Mouse (Mus musculus) heart, embryonic 11.5 days (tissue): ENCODE data around the gene Fbxl13. TPM values are rescaled to one million over a fixed set of nuclear protein-coding genes. Genes with fewer than 3 reads are reported as not detected.

Experiments used
- ATAC-seq: fragments of 200-750 bp; cut with Nextera tagmentation; replicated peaks from 2 replicates; pipeline ENCODE4 v1.8.0; 2017; ENCODE audit warnings: moderate library complexity; ENCODE audit not compliant: insufficient number of reproducible peaks, low FRiP score, low TSS enrichment
- H3K27ac ChIP-seq: fragments of 300-500 bp; sonication (generic); 2 replicates; pipeline ENCODE4 v1.5.1; 2014; ENCODE audit warnings: mild to moderate bottlenecking, low read depth, low read length
- H3K27me3 ChIP-seq: fragments of 300-500 bp; sonication (generic); 2 replicates; pipeline ENCODE4 v1.6.1; 2014; ENCODE audit warnings: mild to moderate bottlenecking, low read length, mixed read lengths; ENCODE audit not compliant: control insufficient read depth, insufficient read depth
- H3K36me3 ChIP-seq: fragments of 300-500 bp; sonication (generic); 2 replicates; pipeline ENCODE4 v1.6.1; 2014; ENCODE audit warnings: mild to moderate bottlenecking, low read length, moderate library complexity, mixed read lengths; ENCODE audit not compliant: control insufficient read depth, insufficient read depth
- H3K4me1 ChIP-seq: fragments of 300-500 bp; sonication (generic); 2 replicates; pipeline ENCODE4 v1.6.1; 2014; ENCODE audit warnings: low read length; ENCODE audit not compliant: control insufficient read depth, insufficient read depth
- H3K4me2 ChIP-seq: fragments of 300-500 bp; sonication (generic); 2 replicates; pipeline ENCODE4 v1.6.1; 2014; ENCODE audit warnings: mild to moderate bottlenecking, moderate library complexity
- H3K4me3 ChIP-seq: fragments of 300-500 bp; sonication (generic); 2 replicates; pipeline ENCODE4 v1.5.1; 2014; ENCODE audit warnings: low read depth, low read length
- H3K9ac ChIP-seq: fragments of 300-500 bp; sonication (generic); 2 replicates; pipeline ENCODE4 v1.6.1; 2014; ENCODE audit warnings: mild to moderate bottlenecking, low read depth, low read length, moderate library complexity
- H3K9me3 ChIP-seq: fragments of 300-500 bp; sonication (generic); replicated peaks from 2 replicates; pipeline ENCODE4 v1.6.1; 2016; ENCODE audit warnings: low read length; ENCODE audit not compliant: control insufficient read depth
- WGBS: fragments of 180-500 bp; shearing (Covaris S2); extraction: QIAGEN DNeasy Blood & Tissue Kit; methylation state at CpG from one replicate; pipeline ENCODE4 v1.1.7; 2014; ENCODE audit not compliant: insufficient replicate concordance; 5-methylcytosine and 5-hydroxymethylcytosine counted together
- polyA plus RNA-seq: library from polyadenylated mRNA; unstranded; fragments of >200 nt; fragmentation: Nextera tagmentation; extraction: Ambion mirVana; gene quantifications from 2 replicates; pipeline ENCODE4 v1.2.1, GENCODE M21; 2014

Gene Fbxl13
- polyA plus RNA-seq, 1 experiment from 2014 or later: 0.06 TPM

DNA sequence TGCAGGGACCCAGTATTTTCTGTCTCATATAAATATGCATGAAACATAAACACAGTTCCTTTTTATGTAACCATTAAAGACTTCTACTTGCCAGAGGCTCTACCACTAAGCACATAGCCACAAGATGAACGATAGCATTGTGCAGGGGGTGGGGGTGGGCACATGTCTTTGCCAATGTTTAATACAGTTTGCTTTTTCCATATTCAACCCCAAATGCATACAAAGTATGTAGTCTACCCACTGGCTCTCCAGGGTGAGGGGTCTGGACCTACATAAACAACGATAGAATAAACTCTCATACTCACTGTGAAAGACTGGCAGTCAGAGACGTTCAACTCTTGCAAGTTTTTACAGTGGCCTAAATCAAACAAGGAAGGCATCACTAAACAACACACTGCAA is 88.9 kb downstream of the Fbxl13 start:
- no peaks in the 10 kb centered on the region for H3K36me3 ChIP-seq
- no peak for ATAC-seq
- no peak overlapping the region for H3K9ac ChIP-seq
- no peaks in the 10 kb centered on the region for H3K9me3 ChIP-seq
- H3K4me2 ChIP-seq: no peak overlapping the region
- H3K4me3 ChIP-seq: no peak overlapping the region
- H3K27me3 ChIP-seq: no peaks in the 10 kb centered on the region
- WGBS: 77% methylated on average over 3 of the region's 3 CpGs
- 0 out of 2 replicates have a peak, but pooled peaks cover 2% of the 10 kb centered on the region for H3K4me1 ChIP-seq
- no peak overlapping the region for H3K27ac ChIP-seq

DNA sequence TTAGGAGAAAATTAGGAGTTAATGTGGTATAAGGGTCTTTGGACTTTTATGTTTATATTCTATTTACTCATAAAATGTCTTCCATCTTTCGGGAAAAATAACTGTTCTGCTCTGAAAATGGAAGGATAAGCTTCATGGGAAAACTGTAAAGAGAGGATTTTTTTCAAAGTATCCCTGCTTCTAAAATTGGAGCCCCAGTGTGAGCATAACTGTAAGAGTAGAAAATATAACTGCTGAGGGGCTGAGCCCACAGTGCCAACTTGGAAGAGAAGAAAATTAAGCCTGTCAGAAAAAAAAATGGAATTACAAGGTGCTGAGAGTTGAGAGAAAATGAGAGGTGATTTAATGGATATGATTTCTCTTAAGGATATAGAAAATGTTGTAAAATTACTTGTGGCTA is 90.7 kb downstream of the Fbxl13 start:
- Histone ChIP-seq H3K4me1 (0 out of 2 replicates have a peak, but pooled peaks cover 2% of the 10 kb centered on the region), H3K4me3 (no peak overlapping the region), H3K27ac (no peak overlapping the region), H3K36me3 (no peaks in the 10 kb centered on the region), H3K4me2 (no peak overlapping the region), H3K9ac (no peak overlapping the region), H3K27me3 (no peaks in the 10 kb centered on the region), H3K9me3 (no peaks in the 10 kb centered on the region)
- no peak for ATAC-seq
- WGBS: 76% methylated on average over 1 of the region's 1 CpGs

DNA sequence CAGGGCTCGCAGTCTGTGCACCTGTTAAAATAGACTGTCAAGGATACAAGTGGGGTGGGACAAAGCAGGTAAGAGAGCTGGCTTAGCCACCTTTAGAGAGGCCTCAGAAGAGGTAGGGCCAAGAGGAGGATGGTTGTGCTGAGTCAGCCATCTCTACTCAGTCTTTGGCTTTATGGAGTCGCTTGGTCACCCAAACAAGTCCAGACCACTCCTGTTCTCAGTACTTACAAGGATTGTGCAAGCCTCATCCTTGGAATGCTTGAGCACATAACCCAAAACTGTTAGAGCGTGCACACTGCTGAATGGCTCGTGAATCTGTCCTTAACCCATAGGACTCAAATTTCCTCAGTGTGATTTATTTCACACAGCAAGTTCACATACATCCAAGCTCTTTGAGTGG is 91.7 kb downstream of the Fbxl13 start:
- Histone ChIP-seq H3K27me3 (no peaks in the 10 kb centered on the region), H3K36me3 (no peaks in the 10 kb centered on the region), H3K9me3 (no peaks in the 10 kb centered on the region), H3K9ac (no peak overlapping the region), H3K4me1 (0 out of 2 replicates have a peak, but pooled peaks cover 2% of the 10 kb centered on the region), H3K4me3 (no peak overlapping the region), H3K27ac (no peak overlapping the region), H3K4me2 (no peak overlapping the region)
- 83% methylated on average over 4 of the region's 4 CpGs for WGBS
- no peak for ATAC-seq

DNA sequence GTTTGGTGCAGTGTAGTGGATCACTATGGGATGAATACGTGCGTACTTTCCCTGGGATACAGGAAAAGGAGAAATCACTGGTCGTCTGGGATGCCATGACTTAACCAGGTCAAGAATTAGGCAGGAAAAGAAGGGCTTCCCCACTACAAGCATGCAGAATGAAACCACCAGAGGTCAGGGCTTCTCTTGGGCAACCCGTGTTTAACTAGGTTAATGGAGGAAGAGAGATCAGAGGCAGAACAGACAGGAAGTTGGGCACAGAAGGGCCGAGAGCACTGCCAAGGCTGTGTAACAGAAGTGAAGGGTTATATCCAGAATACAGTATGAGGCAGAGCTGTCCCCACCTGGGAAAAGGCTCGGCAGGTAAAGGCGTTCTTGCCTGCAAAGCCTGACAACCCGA is 98.4 kb downstream of the Fbxl13 start:
- Histone ChIP-seq H3K9ac (no peak overlapping the region), H3K4me1 (no peaks in the 10 kb centered on the region; the same call in 1 of the 2 replicates), H3K36me3 (no peaks in the 10 kb centered on the region), H3K4me2 (no peak overlapping the region), H3K27me3 (no peaks in the 10 kb centered on the region), H3K9me3 (no peaks in the 10 kb centered on the region), H3K4me3 (no peak overlapping the region), H3K27ac (no peak overlapping the region)
- 74% methylated on average over 8 of the region's 8 CpGs for WGBS
- no peak for ATAC-seq

DNA sequence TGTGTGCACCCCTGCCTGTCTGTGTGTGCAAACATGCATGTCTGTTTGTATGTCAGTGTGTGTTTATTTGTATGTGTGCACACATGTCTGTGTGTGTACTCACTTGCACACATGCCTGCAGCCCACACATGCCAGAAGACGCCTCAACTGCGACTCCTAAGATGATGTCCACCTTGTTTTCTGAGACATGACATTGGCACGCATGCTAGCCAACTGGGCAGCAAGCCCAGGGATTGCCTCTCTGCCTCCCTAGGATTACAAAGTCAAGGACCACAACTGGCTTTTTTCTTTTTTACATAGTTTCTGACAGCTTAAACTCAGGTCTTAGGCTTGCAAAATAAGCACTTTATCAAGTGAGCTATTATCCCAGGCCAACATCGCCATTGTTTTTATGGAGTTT is 99.6 kb downstream of the Fbxl13 start:
- no peak for ATAC-seq
- 71% methylated on average over 4 of the region's 4 CpGs for WGBS
- Histone ChIP-seq H3K4me2 (no peak overlapping the region), H3K36me3 (no peaks in the 10 kb centered on the region), H3K4me1 (no peaks in the 10 kb centered on the region; the same call in 1 of the 2 replicates), H3K9me3 (no peaks in the 10 kb centered on the region), H3K27me3 (no peaks in the 10 kb centered on the region), H3K9ac (no peak overlapping the region), H3K27ac (no peak overlapping the region), H3K4me3 (no peak overlapping the region)

DNA sequence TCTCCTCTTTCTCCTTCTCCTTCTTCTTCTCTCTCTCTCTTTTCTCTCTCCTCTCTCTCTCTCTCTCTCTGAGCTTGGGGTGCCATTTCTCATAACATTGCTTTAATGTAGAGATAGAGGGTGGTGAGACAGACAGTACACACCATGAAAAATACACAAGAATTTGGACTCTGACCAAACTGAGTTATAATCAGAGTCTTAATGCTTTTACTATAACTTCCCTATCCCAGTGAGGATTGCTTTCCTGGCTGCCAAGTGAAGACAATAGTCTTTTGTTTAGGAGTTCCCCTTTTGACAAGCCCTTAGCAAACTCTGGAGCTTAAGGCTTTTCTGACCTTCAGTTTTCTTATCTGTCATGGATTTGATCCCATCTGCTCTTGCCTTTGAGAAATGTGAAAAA is 100.2 kb downstream of the Fbxl13 start:
- ATAC-seq: no peak
- Histone ChIP-seq H3K27ac (no peak overlapping the region), H3K4me1 (no peaks in the 10 kb centered on the region; the same call in 1 of the 2 replicates), H3K4me2 (no peak overlapping the region), H3K9me3 (no peaks in the 10 kb centered on the region), H3K9ac (no peak overlapping the region), H3K4me3 (no peak overlapping the region), H3K27me3 (no peaks in the 10 kb centered on the region), H3K36me3 (no peaks in the 10 kb centered on the region)

DNA sequence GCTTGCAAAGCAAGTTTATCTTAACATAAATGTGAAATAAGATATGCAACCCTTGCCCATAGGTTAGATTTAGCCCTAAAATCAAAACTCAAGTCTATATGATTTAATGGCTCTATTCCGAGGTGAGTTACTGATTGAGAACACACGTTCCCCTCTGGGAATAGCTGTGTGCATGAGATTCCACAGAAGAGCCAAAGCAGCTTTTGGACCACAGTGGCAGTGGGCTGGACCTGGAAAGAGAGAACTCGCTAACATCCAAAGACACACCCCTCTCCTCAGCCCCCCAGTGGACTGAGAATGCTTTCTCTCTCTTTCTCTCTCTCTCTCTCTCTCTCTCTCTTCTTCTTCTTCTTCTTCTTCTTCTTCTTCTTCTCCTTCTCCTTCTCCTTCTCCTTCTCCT is 100.6 kb downstream of the Fbxl13 start:
- Histone ChIP-seq H3K4me3 (no peak overlapping the region), H3K9me3 (no peaks in the 10 kb centered on the region), H3K36me3 (no peaks in the 10 kb centered on the region), H3K9ac (no peak overlapping the region), H3K4me1 (no peaks in the 10 kb centered on the region; the same call in 1 of the 2 replicates), H3K4me2 (no peak overlapping the region), H3K27me3 (no peaks in the 10 kb centered on the region), H3K27ac (no peak overlapping the region)
- WGBS: 66% methylated on average over 3 of the region's 3 CpGs
- ATAC-seq: no peak

DNA sequence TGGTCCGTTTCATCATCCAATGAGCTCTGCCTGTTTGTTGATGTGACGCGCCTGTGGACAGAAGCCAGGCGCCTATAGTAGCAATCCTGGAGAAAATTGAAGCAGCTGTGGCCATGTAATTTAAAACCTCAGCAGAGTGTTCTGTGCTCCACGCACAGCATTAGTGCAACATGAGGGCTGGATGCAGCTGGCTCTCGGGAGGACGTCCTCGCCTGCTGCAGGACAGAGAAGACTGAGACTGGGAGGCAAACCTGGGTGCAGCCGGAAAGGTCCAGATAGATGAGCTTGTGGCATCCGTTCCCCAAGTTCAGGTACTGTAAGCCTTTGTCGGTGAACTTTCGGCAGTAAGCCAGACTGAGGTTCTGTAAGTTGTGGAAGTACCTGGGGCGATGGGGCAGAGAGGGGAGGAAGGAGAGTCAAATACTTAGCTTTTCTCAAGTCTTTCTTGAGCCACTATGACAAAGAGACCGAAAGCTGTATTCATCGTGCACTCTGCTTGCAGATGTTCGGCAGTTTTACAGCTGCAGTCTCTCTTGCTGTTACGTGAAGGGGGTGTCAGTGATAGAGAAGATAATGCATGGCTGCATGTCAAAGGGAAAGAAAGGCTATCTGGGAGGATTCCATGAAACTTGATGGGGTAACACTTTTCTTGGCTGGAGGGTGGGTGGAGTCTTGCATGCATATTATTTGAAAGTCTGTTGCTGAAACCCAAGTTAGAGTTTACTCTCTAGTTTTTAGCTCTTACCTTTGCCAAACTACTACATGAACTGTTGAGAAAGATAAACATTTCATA is 101.8 kb downstream of the Fbxl13 start, which contains the start of gene Lrrc17:
Lrrc17 (plus strand) TSS at position 151 of the 793 bp plus-strand sequence.
- no peaks in the 10 kb centered on the region for H3K36me3 ChIP-seq
- ATAC-seq: no peak
- H3K27me3 ChIP-seq: no peaks in the 10 kb centered on the region
- H3K4me2 ChIP-seq: peak within 1 kb of the TSS; percentile 53
- no peaks in the 10 kb centered on the region; the same call in 1 of the 2 replicates for H3K4me1 ChIP-seq
- 41% methylated on average over 17 of the region's 17 CpGs for WGBS
- peak within 1 kb of the TSS; percentile 24; the same call in 1 of the 2 replicates for H3K9ac ChIP-seq
- no peaks in the 10 kb centered on the region for H3K9me3 ChIP-seq
- H3K27ac ChIP-seq: no peak within 1 kb of the TSS
- peak within 1 kb of the TSS; percentile 15; the same call in 1 of the 2 replicates for H3K4me3 ChIP-seq

DNA sequence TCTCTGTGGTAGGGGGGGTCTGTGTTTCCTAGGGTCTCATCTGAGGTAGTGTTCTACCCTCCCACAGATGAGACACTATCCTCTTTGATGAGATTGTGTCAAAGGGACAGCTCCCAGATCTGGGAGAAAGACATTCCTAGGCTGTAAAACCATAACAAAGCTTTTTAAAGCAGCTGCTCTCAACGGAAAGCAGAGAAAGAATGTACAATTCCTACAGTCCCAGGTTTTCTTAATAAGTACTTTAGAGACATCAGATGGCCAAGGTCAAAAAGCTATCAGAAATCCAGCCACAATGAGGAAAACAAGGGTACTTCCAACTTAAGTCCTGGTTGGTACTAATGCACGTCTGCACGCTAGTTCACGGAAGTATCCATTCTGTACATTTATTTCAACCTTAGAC is 103.2 kb downstream of the Fbxl13 start:
- WGBS: 65% methylated on average over 4 of the region's 4 CpGs
- H3K9ac ChIP-seq: no peak overlapping the region
- no peak overlapping the region for H3K4me3 ChIP-seq
- H3K4me2 ChIP-seq: no peak overlapping the region
- no peak for ATAC-seq
- no peak overlapping the region for H3K27ac ChIP-seq
- no peaks in the 10 kb centered on the region; the same call in 1 of the 2 replicates for H3K4me1 ChIP-seq
- H3K9me3 ChIP-seq: no peaks in the 10 kb centered on the region
- no peaks in the 10 kb centered on the region for H3K36me3 ChIP-seq
- no peaks in the 10 kb centered on the region for H3K27me3 ChIP-seq
